Mouse (Mus musculus) hindbrain, embryonic 12.5 days (tissue): ENCODE results near the gene Pbx1. TPM values are rescaled to one million over a fixed set of nuclear protein-coding genes. Genes with fewer than 3 reads are reported as not detected.
A peak's percentile ranks its signal among the peaks of the same experiment; 100 is the strongest.

Experiments used
- ATAC-seq: fragments of 200-750 bp; cut with Nextera tagmentation; 2 replicates; pipeline ENCODE4 v1.8.0; 2017; ENCODE audit warnings: moderate TSS enrichment; ENCODE audit not compliant: low FRiP score
- H3K27ac ChIP-seq: fragments of 300-500 bp; sonication (generic); 2 replicates; pipeline ENCODE4 v1.5.1; 2016; ENCODE audit warnings: mild to moderate bottlenecking
- H3K27me3 ChIP-seq: fragments of 300-500 bp; sonication (generic); 2 replicates; pipeline ENCODE4 v1.6.1; 2016; ENCODE audit warnings: mild to moderate bottlenecking
- H3K36me3 ChIP-seq: fragments of 300-500 bp; sonication (generic); 2 replicates; pipeline ENCODE4 v1.6.1; 2016; ENCODE audit warnings: mild to moderate bottlenecking
- H3K4me1 ChIP-seq: fragments of 300-500 bp; sonication (generic); 2 replicates; pipeline ENCODE4 v1.6.1; 2016
- H3K4me2 ChIP-seq: fragments of 300-500 bp; sonication (generic); replicated peaks from 2 replicates; pipeline ENCODE4 v1.6.1; 2016; ENCODE audit warnings: mild to moderate bottlenecking
- H3K4me3 ChIP-seq: fragments of 300-500 bp; sonication (generic); 2 replicates; pipeline ENCODE4 v1.5.1; 2016; ENCODE audit warnings: mild to moderate bottlenecking
- H3K9ac ChIP-seq: fragments of 300-500 bp; sonication (generic); 2 replicates; pipeline ENCODE4 v1.6.1; 2016; ENCODE audit warnings: mild to moderate bottlenecking, moderate library complexity
- H3K9me3 ChIP-seq: fragments of 300-500 bp; sonication (generic); replicated peaks from 2 replicates; pipeline ENCODE4 v1.6.1; 2016; ENCODE audit warnings: mild to moderate bottlenecking
- WGBS: fragments of 180-500 bp; shearing (Covaris S2); methylation state at CpG from one replicate; pipeline ENCODE4 v1.1.7; 2016; 5-methylcytosine and 5-hydroxymethylcytosine counted together
- polyA plus RNA-seq: library from polyadenylated mRNA; unstranded; fragments of >200 nt; fragmentation: Nextera tagmentation; extraction: Ambion mirVana; gene quantifications from 2 replicates; pipeline ENCODE4 v1.2.1, GENCODE M21; 2016

Gene Pbx1
- polyA plus RNA-seq, 1 experiment from 2014 or later = 56.3 TPM

DNA sequence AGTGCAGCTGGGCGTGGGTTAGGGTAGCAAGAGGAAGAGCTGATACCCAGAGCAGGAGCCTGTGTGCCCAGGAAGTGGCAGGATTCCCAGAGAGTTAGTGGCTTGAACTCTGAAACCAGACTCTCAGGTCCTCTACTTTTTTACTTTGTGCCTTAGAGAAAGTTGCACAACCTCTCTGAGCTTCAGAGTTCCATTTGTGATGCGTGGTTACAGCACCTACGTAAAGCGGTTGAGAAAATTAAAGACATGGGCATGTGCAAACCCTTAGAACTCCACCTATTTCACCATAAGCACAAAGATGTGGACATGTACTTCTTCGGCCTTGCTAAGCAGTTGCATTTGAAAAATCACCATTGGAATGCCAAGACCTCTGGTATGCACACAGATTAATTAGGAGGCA lies 294.2 kb downstream of the Pbx1 start:
- Histone ChIP-seq H3K27ac (no peak overlapping the region), H3K4me3 (no peak overlapping the region), H3K27me3 (no peaks in the 10 kb centered on the region), H3K4me2 (no peak overlapping the region), H3K4me1 (no peaks in the 10 kb centered on the region; the same call in 1 of the 2 replicates), H3K9ac (no peak overlapping the region), H3K36me3 (no peaks in the 10 kb centered on the region), H3K9me3 (no peaks in the 10 kb centered on the region)
- no peak for ATAC-seq
- WGBS = 88% methylated on average over 5 of the region's 5 CpGs

- Histone ChIP-seq H3K4me3 (no peak overlapping the region), H3K9ac (no peak overlapping the region), H3K9me3 (no peaks in the 10 kb centered on the region), H3K4me2 (no peak overlapping the region), H3K27ac (no peak overlapping the region), H3K4me1 (peaks cover 5% of the 10 kb centered on the region; the same call in 1 of the 2 replicates), H3K36me3 (no peaks in the 10 kb centered on the region), H3K27me3 (no peaks in the 10 kb centered on the region)
- 65% methylated on average over 7 of the region's 7 CpGs for WGBS
- ATAC-seq = no peak
These were observed 296.5 kb downstream of the Pbx1 start for GRCm38 (mm10) chr1:168135545-168135944.

GRCm38 (mm10) chr1:168133696-168134095 lies 298.4 kb downstream of the Pbx1 start:
- no peak overlapping the region for H3K27ac ChIP-seq
- peaks cover 5% of the 10 kb centered on the region; the same call in 1 of the 2 replicates for H3K4me1 ChIP-seq
- no peak for ATAC-seq

DNA sequence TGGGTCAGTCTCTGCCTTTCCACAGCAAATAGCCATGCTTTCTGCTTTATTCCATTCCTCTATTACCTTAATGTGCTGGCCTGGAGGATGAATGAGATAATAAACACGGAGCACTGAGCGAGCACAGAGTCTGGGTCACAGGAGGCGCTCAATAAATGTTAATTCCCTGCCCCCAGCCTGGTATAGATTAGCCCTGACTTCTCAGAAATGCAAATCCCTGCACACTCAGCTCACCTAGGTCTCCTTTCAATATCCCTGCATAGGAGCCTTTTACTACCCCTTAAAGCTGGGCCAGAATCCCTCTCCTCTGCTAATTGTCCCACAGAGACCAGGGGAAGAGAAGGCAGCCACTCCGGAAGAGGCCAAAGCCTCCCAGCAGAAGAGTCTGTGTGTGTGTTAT lies 304.1 kb downstream of the Pbx1 start:
- H3K9me3 ChIP-seq = no peaks in the 10 kb centered on the region
- H3K27ac ChIP-seq = peak overlapping the region; percentile 73
- peak; percentile 69 for ATAC-seq
- H3K9ac ChIP-seq = no peak overlapping the region
- peaks cover 16% of the 10 kb centered on the region for H3K4me1 ChIP-seq
- H3K36me3 ChIP-seq = no peaks in the 10 kb centered on the region
- 47% methylated on average over 4 of the region's 4 CpGs for WGBS
- H3K27me3 ChIP-seq = no peaks in the 10 kb centered on the region
- no peak overlapping the region for H3K4me3 ChIP-seq
- no peak overlapping the region for H3K4me2 ChIP-seq

More at GRCm38 (mm10) chr1:168133696-168134095, 298.4 kb downstream of the Pbx1 start:
- H3K9me3 ChIP-seq = no peaks in the 10 kb centered on the region
- no peak overlapping the region for H3K4me3 ChIP-seq
- H3K9ac ChIP-seq = no peak overlapping the region
- H3K36me3 ChIP-seq = no peaks in the 10 kb centered on the region
- H3K27me3 ChIP-seq = no peaks in the 10 kb centered on the region
- H3K4me2 ChIP-seq = no peak overlapping the region

DNA sequence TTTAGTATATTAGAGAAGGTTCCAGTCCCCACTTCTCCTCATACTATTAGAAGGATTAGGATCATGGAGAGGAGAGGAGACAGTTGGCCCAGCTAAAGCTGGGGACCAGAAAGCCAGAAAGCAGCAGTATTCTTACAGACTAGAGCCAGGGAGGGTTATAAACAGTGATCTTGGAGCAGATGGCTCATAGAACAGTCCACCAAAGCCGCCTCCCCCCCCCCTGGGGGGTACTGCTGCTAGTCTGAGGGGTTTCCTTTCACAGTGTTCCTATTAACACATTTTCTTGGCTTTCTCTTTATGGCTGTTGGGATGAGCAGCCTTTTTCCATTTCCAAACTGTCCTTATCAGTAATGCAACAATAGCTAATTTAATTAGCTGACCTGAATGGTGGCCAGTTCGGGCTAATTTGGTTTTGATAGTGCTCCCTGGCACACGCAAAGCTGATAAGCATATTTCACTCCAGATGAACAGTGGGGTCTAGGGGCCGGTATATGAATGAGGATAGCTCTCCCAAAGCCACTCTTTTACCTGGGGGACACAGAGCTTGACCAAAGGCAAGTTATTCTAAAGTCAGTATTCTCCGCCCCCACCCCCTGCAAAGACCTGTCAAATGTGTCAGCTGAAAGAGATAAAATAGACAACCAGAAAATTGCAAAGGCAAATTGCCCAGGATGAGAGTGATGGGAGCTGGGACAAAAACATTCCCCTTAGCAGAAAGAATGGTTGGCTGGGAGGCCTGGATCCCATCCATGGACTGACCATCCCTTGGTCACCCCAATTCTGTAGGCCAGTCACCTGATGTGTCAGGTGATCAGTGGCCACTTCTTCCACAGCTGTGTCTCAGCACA lies 307.2 kb downstream of the Pbx1 start:
- Histone ChIP-seq H3K9ac (no peak overlapping the region), H3K27me3 (no peaks in the 10 kb centered on the region), H3K27ac (no peak overlapping the region), H3K36me3 (no peaks in the 10 kb centered on the region), H3K4me2 (no peak overlapping the region), H3K9me3 (no peaks in the 10 kb centered on the region), H3K4me1 (peaks cover 10% of the 10 kb centered on the region), H3K4me3 (no peak overlapping the region)
- 62% methylated on average over 5 of the region's 5 CpGs for WGBS
- 0 out of 2 replicates have a peak, but pooled peaks have one; percentile 33 for ATAC-seq

DNA sequence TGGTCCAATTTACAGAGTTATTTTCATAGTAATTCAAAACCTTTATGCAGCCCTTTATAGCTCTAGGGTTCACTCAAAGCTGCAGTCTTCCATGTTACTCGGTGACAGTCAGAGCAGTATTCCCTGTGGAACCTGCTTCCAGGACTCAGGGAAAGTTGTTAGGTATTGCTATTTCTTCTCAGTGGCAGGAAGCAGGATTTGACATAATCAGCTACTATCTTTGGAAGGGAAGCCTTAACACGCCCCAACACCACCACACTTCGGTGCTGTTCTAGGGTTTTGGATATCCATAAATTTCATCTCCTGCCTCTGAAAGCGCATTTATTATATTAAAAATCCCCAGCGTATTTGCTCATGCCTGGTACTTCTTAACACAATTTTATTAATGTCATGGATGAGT lies 314.0 kb downstream of the Pbx1 start:
- Histone ChIP-seq H3K9me3 (no peaks in the 10 kb centered on the region), H3K4me2 (no peak overlapping the region), H3K27me3 (no peaks in the 10 kb centered on the region), H3K36me3 (no peaks in the 10 kb centered on the region), H3K9ac (no peak overlapping the region), H3K4me1 (no peaks in the 10 kb centered on the region), H3K4me3 (no peak overlapping the region), H3K27ac (no peak overlapping the region)
- no peak for ATAC-seq
- 83% methylated on average over 5 of the region's 5 CpGs for WGBS

- no peaks in the 10 kb centered on the region for H3K4me1 ChIP-seq
- no peak for ATAC-seq
- H3K9ac ChIP-seq = no peak overlapping the region
- H3K27ac ChIP-seq = no peak overlapping the region
- WGBS = 81% methylated on average over 4 of the region's 4 CpGs
- H3K4me2 ChIP-seq = no peak overlapping the region
- H3K4me3 ChIP-seq = no peak overlapping the region
- H3K36me3 ChIP-seq = no peaks in the 10 kb centered on the region
- no peaks in the 10 kb centered on the region for H3K27me3 ChIP-seq
- no peaks in the 10 kb centered on the region for H3K9me3 ChIP-seq
These were observed 314.7 kb downstream of the Pbx1 start for GRCm38 (mm10) chr1:168117367-168117766.

DNA sequence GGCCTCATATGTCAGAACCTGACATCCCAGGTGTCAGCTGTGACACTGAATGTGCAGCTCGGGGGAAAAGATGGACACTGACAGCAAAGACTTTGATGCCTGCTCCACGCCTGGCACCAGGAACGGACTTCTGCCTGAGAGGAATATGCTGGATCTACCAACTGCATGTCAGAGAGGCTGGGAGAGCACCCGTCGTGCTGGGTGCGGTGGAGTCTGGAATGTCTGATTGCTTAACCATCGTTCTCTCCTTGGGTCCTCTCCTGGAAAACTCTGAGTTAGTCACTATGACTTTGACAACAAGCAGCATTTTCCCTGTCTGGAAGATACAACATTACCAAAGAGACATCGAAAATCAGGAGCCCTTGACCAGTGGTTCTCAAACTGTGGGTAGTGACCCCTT lies 322.3 kb downstream of the Pbx1 start:
- H3K27me3 ChIP-seq = no peaks in the 10 kb centered on the region
- ATAC-seq = no peak
- no peak overlapping the region for H3K27ac ChIP-seq
- 89% methylated on average over 8 of the region's 8 CpGs for WGBS
- no peak overlapping the region for H3K4me2 ChIP-seq
- no peaks in the 10 kb centered on the region for H3K4me1 ChIP-seq
- H3K9me3 ChIP-seq = no peaks in the 10 kb centered on the region
- H3K4me3 ChIP-seq = no peak overlapping the region
- no peaks in the 10 kb centered on the region for H3K36me3 ChIP-seq
- no peak overlapping the region for H3K9ac ChIP-seq

DNA sequence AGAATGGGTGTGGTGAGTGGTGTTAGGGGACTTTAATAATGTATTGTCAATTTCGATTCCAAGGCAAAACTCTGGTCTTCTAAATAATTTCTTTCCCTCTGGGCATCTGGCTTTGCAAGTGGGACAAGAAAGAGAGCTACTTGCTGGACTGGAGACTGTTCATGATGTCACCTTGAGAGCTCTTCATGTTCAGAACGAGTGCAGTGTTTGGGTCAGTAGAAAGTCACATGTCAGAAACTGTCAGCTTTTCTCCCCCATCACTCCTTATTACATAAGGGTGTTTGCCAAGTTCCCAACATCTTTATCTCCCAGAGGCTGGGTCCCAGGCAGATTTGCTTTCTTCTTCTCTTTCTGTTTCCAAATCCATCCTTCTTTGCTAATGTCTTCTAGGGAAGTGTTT lies 328.2 kb downstream of the Pbx1 start:
- Histone ChIP-seq H3K27me3 (no peaks in the 10 kb centered on the region), H3K4me3 (no peak overlapping the region), H3K36me3 (no peaks in the 10 kb centered on the region), H3K9ac (no peak overlapping the region), H3K27ac (no peak overlapping the region), H3K4me1 (no peaks in the 10 kb centered on the region), H3K9me3 (no peaks in the 10 kb centered on the region), H3K4me2 (no peak overlapping the region)
- WGBS = 76% methylated on average over 2 of the region's 2 CpGs
- no peak for ATAC-seq

DNA sequence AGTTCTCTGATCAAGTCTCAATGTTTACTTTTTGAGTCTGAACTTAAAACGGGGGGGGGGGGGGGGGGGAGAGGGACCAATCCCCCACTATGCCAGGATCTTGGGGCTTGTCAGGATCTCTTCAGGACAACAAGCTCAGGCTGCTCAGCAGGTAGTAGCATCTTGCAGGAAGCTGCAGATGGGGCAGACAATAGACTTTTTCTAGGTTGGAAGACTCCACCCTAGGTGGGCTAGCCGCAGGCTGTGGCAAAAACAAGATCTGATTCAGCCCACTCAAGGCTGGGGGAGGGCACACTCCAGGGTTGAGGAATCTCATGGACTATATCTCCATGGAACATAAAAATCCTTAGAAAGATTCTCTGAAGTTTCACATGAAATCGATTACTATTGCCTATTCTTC lies 330.6 kb downstream of the Pbx1 start:
- Histone ChIP-seq H3K9me3 (no peaks in the 10 kb centered on the region), H3K4me2 (no peak overlapping the region), H3K36me3 (no peaks in the 10 kb centered on the region), H3K27me3 (no peaks in the 10 kb centered on the region), H3K4me1 (no peaks in the 10 kb centered on the region), H3K4me3 (no peak overlapping the region), H3K27ac (no peak overlapping the region), H3K9ac (no peak overlapping the region)
- 68% methylated on average over 3 of the region's 3 CpGs for WGBS
- no peak for ATAC-seq

GRCm38 (mm10) chr1:168098806-168099205 lies 333.3 kb downstream of the Pbx1 start:
- WGBS = 95% methylated on average over 2 of the region's 2 CpGs
- Histone ChIP-seq H3K27ac (no peak overlapping the region), H3K4me3 (no peak overlapping the region), H3K4me1 (0 out of 2 replicates have a peak, but pooled peaks cover 3% of the 10 kb centered on the region), H3K4me2 (no peak overlapping the region), H3K9ac (no peak overlapping the region), H3K9me3 (no peaks in the 10 kb centered on the region), H3K36me3 (no peaks in the 10 kb centered on the region), H3K27me3 (no peaks in the 10 kb centered on the region)
- no peak for ATAC-seq

GRCm38 (mm10) chr1:168094671-168095070 lies 337.4 kb downstream of the Pbx1 start:
- Histone ChIP-seq H3K27me3 (no peaks in the 10 kb centered on the region; the same call in 1 of the 2 replicates), H3K9me3 (no peaks in the 10 kb centered on the region), H3K4me2 (no peak overlapping the region), H3K4me3 (no peak overlapping the region), H3K36me3 (no peaks in the 10 kb centered on the region), H3K9ac (no peak overlapping the region), H3K4me1 (0 out of 2 replicates have a peak, but pooled peaks cover 6% of the 10 kb centered on the region), H3K27ac (no peak overlapping the region)
- WGBS = 38% methylated on average over 4 of the region's 4 CpGs
- ATAC-seq = peak; percentile 29; the same call in 1 of the 2 replicates

GRCm38 (mm10) chr1:168093044-168093443 lies 339.0 kb downstream of the Pbx1 start:
- Histone ChIP-seq H3K9me3 (no peaks in the 10 kb centered on the region), H3K4me2 (no peak overlapping the region), H3K36me3 (no peaks in the 10 kb centered on the region), H3K27me3 (no peaks in the 10 kb centered on the region; the same call in 1 of the 2 replicates), H3K4me1 (peaks cover 16% of the 10 kb centered on the region), H3K27ac (no peak overlapping the region), H3K9ac (no peak overlapping the region), H3K4me3 (no peak overlapping the region)
- ATAC-seq = no peak
- WGBS = 83% methylated on average over 2 of the region's 2 CpGs
